Mouse (Mus musculus) forebrain, postnatal 0 days (tissue): ENCODE results near the gene Krtap5-2. TPM values are rescaled to one million over a fixed set of nuclear protein-coding genes. Genes with fewer than 3 reads are reported as not detected.
"Not testable (repeated sequence)": the region's sequence is repeated elsewhere in the genome, so short reads cannot be mapped to it uniquely, and the experiment has no call there.

ENCODE experiments used
- ATAC-seq: fragments of 200-750 bp; cut with Nextera tagmentation; 2 replicates; pipeline ENCODE4 v1.8.0; 2017; ENCODE audit warnings: mild to moderate bottlenecking, moderate library complexity
- DNase-seq: peaks from one replicate; pipeline ENCODE4 v3.0.0-alpha.2; 2015
- H3K27ac ChIP-seq: fragments of 300-500 bp; sonication (generic); 2 replicates; pipeline ENCODE4 v1.5.1; 2014; ENCODE audit warnings: low read depth, mild to moderate bottlenecking, antibody characterized with exemption, low read length, moderate library complexity, mixed read lengths
- H3K27me3 ChIP-seq: fragments of 300-500 bp; sonication (generic); 2 replicates; pipeline ENCODE4 v1.6.1; 2014; ENCODE audit warnings: mild to moderate bottlenecking, low read length, mixed read lengths; ENCODE audit not compliant: insufficient read depth
- H3K36me3 ChIP-seq: fragments of 300-500 bp; sonication (generic); 2 replicates; pipeline ENCODE4 v1.6.1; 2014; ENCODE audit warnings: mild to moderate bottlenecking, moderate library complexity; ENCODE audit not compliant: insufficient read depth
- H3K4me1 ChIP-seq: fragments of 300-500 bp; sonication (generic); 2 replicates; pipeline ENCODE4 v1.6.1; 2014; ENCODE audit warnings: antibody characterized with exemption; ENCODE audit not compliant: insufficient read depth
- H3K4me2 ChIP-seq: fragments of 300-500 bp; sonication (generic); 2 replicates; pipeline ENCODE4 v1.6.1; 2014; ENCODE audit warnings: low read depth, mild to moderate bottlenecking, moderate library complexity
- H3K4me3 ChIP-seq: fragments of 300-500 bp; sonication (generic); 2 replicates; pipeline ENCODE4 v1.5.1; 2014; ENCODE audit warnings: low read depth, low read length, mixed read lengths
- H3K9ac ChIP-seq: fragments of 300-500 bp; sonication (generic); 2 replicates; pipeline ENCODE4 v1.6.1; 2014; ENCODE audit warnings: mild to moderate bottlenecking
- H3K9me3 ChIP-seq: fragments of 300-500 bp; sonication (generic); 2 replicates; pipeline ENCODE4 v1.6.1; 2016; ENCODE audit warnings: low read length
- CTCF ChIP-seq: sonication (generic); IDR thresholded peaks from 2 replicates; pipeline ENCODE4 v1.5.1; 2016; ENCODE audit warnings: antibody characterized with exemption, control low read depth, low read depth
- WGBS: fragments of 180-500 bp; shearing (Covaris S2); extraction: QIAGEN DNeasy Blood & Tissue Kit; methylation state at CpG from one replicate; pipeline ENCODE4 v1.1.7; 2014; 5-methylcytosine and 5-hydroxymethylcytosine counted together
- polyA plus RNA-seq: library from polyadenylated mRNA; unstranded; fragments of >200 nt; fragmentation: Nextera tagmentation; extraction: Ambion mirVana; gene quantifications from 2 replicates; pipeline ENCODE4 v1.2.1, GENCODE M21; 2015
- total RNA-seq: library from RNA; depleted of rRNA; stranded (reverse); fragments of >200 nt; gene quantifications from 2 replicates; pipeline ENCODE4 v1.2.3, GENCODE M21; 2014; rRNA removed

The Krtap5-2 gene
- total RNA-seq (0.08 TPM in 1 of 2 replicates, not detected in the other), polyA plus RNA-seq (not detected in 2 replicates)

GRCm38 (mm10) chr7:142175905-142176304 is at the start of gene Krtap5-2:
TSS of gene Krtap5-2 (minus strand) at chr7:142176005.
- H3K4me2 ChIP-seq, H3K9ac ChIP-seq, ATAC-seq, H3K4me1 ChIP-seq, H3K27me3 ChIP-seq, H3K27ac ChIP-seq, H3K4me3 ChIP-seq, DNase-seq, H3K9me3 ChIP-seq, H3K36me3 ChIP-seq: not testable (repeated sequence)

DNA sequence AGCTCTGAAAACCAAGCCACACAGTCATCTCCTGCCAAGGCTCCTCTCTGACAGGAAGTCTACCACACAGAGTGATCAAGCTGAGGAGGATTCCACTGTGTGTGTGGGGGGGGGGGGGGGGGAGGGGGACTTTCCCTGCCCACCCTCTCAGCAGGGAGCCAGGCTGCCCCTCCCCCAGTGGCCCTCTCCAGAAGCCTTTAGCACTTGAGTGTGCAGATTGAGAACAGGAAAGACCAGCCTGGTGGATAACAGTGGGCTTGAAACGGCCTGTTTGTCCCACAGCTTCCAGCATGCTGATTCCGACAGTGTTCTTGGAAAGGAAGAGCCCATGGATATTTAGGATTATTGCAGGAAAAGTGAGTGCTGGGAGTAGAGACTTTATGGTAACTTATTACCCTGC is 48.7 kb upstream of the Krtap5-2 start:
- no peak for TF ChIP-seq CTCF
- ATAC-seq, result no peak
- WGBS, result 41% methylated on average over 2 of the region's 2 CpGs

GRCm38 (mm10) chr7:142212136-142212535 is 36.3 kb upstream of the Krtap5-2 start:
- not testable (repeated sequence) for H3K36me3 ChIP-seq, H3K4me3 ChIP-seq, H3K4me1 ChIP-seq, H3K4me2 ChIP-seq, ATAC-seq, H3K27ac ChIP-seq, DNase-seq, H3K9ac ChIP-seq, H3K9me3 ChIP-seq, H3K27me3 ChIP-seq
- WGBS, result 59% methylated on average over 1 of the region's 1 CpGs

More for the DNA sequence above, 48.7 kb upstream of the Krtap5-2 start:
- H3K27ac ChIP-seq, result no peak overlapping the region
- H3K4me2 ChIP-seq, result no peak overlapping the region
- H3K4me1 ChIP-seq, result no peaks in the 10 kb centered on the region
- no peaks in the 10 kb centered on the region for H3K27me3 ChIP-seq
- no peaks in the 10 kb centered on the region for H3K36me3 ChIP-seq
- no peaks in the 10 kb centered on the region for H3K9me3 ChIP-seq
- H3K4me3 ChIP-seq, result no peak overlapping the region
- H3K9ac ChIP-seq, result no peak overlapping the region
- DNase-seq, result no peak

DNA sequence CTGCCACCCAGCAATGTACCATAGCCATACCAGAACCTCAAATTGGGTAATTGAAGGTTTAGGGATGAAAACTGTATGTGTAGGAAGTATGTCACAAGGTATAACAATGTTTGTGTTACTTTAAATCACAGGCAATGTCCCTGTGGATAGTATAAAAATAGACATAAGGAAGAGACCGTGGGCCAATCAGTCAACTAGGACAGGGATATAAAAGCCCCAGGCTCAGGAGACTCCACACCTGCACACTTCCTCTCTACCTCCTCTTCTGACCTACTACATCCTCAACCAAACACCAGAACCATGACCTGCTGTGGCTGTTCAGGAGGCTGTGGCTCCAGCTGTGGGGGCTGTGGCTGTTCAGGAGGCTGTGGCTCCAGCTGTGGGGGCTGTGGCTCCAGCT is 35.8 kb upstream of the Krtap5-2 start, which contains the start of gene Gm7579:
Gene Gm7579 (plus strand): TSS at position 301 of the 400 bp plus-strand sequence.
- Histone ChIP-seq H3K4me3 (no peak within 1 kb of the TSS), H3K27me3 (no peaks in the 10 kb centered on the region), H3K4me2 (no peak within 1 kb of the TSS), H3K9me3 (no peaks in the 10 kb centered on the region), H3K36me3 (no peaks in the 10 kb centered on the region), H3K27ac (no peak within 1 kb of the TSS), H3K4me1 (no peaks in the 10 kb centered on the region), H3K9ac (no peak within 1 kb of the TSS)
- 78% methylated on average over 1 of the region's 1 CpGs for WGBS
- no peak for ATAC-seq
- no peak for DNase-seq
- TF ChIP-seq CTCF, result no peak

GRCm38 (mm10) chr7:142206891-142207290 is 31.1 kb upstream of the Krtap5-2 start:
- not testable (repeated sequence) for DNase-seq, H3K36me3 ChIP-seq, H3K9ac ChIP-seq, H3K27ac ChIP-seq, H3K4me2 ChIP-seq, H3K27me3 ChIP-seq, H3K4me3 ChIP-seq, H3K4me1 ChIP-seq, H3K9me3 ChIP-seq, ATAC-seq
- 58% methylated on average over 5 of the region's 5 CpGs for WGBS

DNA sequence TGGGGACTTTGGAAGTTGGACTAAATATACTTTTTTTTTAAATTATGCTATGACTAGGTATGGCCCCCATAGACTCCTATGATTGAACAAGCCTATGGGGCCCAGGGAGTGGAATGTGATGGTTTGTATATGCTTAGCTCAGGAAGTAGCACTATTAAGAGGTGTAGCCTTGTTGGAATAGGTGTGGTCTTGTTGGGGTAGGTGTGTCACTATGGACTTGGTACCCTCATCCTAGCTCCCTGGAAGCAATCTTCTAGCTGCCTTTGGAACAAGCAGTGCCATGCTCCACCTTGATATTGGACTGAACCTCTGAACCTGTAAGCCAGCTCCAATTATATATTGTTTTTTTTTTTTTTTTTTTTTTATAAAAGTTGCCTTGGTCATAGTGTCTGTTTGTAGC is 29.7 kb upstream of the Krtap5-2 start:
- no peak overlapping the region for H3K27ac ChIP-seq
- no peak overlapping the region for H3K4me3 ChIP-seq
- DNase-seq (no peak), ATAC-seq (no peak)
- H3K9me3 ChIP-seq, result no peaks in the 10 kb centered on the region
- TF ChIP-seq CTCF, result no peak
- H3K27me3 ChIP-seq, result no peaks in the 10 kb centered on the region
- no peaks in the 10 kb centered on the region for H3K36me3 ChIP-seq
- no peak overlapping the region for H3K9ac ChIP-seq
- H3K4me2 ChIP-seq, result no peak overlapping the region
- no peaks in the 10 kb centered on the region for H3K4me1 ChIP-seq

DNA sequence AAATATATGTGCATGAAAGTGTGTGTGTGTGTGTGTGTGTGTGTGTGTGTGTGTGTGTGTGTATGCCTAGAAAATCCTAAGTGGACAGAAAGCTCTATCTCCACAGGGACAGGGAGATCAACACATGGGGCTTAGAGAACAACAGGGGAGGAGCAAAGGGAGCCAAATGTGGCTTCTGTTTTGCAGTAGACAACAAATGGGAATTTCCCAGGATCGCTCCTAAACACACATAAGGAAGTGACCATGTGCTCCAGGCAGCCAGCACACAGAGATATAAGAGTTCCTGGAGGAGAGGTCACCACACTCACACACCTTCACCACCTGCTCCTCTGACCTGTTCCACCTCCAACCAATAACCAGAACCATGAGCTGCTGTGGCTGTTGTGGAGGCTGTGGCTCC is 25.3 kb upstream of the Krtap5-2 start, which contains the start of gene Krtap5-3:
Gene Krtap5-3 (plus strand): TSS at position 301 of the 400 bp plus-strand sequence.
- DNase-seq (no peak), ATAC-seq (no peak)
- Histone ChIP-seq H3K4me2 (no peak within 1 kb of the TSS), H3K36me3 (no peaks in the 10 kb centered on the region), H3K9ac (no peak within 1 kb of the TSS), H3K9me3 (no peaks in the 10 kb centered on the region), H3K27me3 (no peaks in the 10 kb centered on the region), H3K4me1 (no peaks in the 10 kb centered on the region), H3K4me3 (no peak within 1 kb of the TSS), H3K27ac (no peak within 1 kb of the TSS)
- no peak for TF ChIP-seq CTCF
- WGBS, result 76% methylated on average over 1 of the region's 1 CpGs

DNA sequence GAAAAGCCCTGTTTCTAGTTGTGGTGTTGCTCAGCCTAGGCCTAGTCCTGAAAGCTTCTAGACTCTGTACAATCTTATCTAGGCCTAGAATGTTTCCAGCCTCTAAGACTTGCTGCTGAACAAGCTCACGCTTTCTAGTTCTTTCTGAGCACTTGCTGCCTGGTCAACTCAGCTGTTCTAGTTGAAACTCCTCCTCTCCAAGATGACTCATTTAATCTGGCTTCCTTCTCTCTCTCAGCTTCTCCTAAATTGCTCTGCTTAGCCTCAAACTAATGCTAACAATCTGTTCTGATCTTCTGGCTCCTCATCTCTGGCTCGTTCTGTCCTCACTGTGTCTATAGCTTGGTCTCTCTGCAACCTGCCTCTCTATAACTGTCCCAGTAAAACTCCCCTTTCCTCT is 22.9 kb upstream of the Krtap5-2 start:
- Histone ChIP-seq H3K4me3 (no peak overlapping the region), H3K9me3 (no peaks in the 10 kb centered on the region), H3K4me1 (no peaks in the 10 kb centered on the region), H3K27ac (no peak overlapping the region), H3K9ac (no peak overlapping the region), H3K4me2 (no peak overlapping the region), H3K36me3 (no peaks in the 10 kb centered on the region), H3K27me3 (no peaks in the 10 kb centered on the region)
- DNase-seq (no peak), ATAC-seq (no peak)
- TF ChIP-seq CTCF, result no peak
- 73% methylated on average over 2 of the region's 2 CpGs for WGBS
